Mouse (Mus musculus): ENCODE measurements around the gene Fmnl1.

Gene Fmnl1

DNA sequence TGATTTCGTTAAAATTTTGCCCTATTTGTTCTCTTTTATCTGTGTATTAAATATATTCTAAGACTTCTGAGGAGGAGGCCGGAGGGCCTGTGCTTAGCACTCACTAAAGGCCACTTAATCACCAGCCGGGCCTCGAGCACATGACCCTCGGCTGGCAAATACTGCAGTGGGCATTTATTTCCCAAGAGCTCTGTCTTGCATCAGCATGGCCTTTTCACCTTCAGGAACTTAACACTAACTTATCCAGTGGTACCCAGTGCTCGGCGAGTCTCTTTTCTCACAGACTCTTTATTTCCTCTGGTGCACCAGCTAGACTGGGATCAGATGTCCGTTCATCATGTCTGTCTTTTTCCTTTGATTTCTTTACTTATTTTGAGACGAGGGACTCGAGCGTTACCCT is 10.2 kb upstream of the Fmnl1 start:
- DNase-seq (ENCODE audit: extremely low spot score), result no peak

DNA sequence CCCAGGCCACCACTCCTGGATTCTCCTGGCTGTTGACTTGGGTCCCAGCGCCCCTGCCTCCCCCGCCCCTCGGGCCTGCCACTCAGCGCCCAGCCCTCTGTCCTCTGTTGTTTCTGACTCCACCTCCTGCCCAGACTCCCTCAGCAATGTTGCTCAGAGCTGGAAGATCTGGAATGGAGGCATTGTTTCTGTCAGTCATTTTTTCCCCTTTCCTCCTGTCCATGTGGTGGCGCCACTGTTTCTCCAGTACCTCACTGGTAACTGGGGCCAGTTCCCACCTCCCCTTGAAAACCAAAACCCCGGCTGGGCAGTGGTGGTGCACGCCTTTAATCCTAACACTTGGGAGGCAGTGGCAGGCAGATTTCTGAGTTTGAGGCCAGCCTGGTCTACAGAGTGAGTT is 9.5 kb upstream of the Fmnl1 start:
- DNase-seq (ENCODE audit: extremely low spot score), result no peak

DNA sequence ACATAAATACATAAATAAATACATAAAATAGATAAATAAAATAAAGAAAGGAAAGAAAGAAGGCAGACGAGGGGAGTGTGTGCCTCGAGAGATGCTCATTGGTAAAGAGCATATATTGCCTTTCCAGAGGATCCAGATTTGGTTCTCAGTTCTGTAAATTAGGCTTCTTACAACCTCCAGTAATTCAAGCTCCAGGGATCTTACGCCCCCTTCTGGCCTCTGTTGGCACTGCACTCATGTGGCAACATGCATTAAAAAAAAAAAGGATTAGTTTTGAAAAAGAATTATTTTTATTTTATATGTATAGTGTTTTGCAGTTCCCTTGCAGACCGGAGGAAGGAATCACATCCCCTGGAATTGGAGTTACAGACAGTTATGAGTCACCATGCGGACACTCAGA is 8.8 kb upstream of the Fmnl1 start:
- no peak for DNase-seq (ENCODE audit: extremely low spot score)

DNA sequence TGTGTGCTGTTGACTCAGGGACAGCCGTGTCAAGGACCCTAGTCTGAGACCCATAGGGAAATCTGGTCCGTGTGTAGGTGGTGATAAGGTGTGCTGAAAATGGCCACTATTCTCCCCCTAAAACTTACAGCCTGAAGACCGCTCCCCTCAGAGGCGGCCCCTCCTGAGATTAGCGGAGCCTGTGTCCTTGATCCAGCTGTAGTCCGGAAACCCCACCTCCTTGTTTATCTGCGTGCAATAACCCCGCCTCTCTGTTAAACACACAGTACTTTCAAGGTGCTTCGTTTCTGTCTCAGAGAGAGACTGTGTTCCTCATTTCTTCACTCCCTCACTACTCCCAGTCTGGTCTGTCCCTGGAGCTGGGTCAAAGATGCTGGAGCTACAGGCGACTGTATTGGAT is 6.5 kb upstream of the Fmnl1 start:
- DNase-seq (ENCODE audit: extremely low spot score), result no peak

DNA sequence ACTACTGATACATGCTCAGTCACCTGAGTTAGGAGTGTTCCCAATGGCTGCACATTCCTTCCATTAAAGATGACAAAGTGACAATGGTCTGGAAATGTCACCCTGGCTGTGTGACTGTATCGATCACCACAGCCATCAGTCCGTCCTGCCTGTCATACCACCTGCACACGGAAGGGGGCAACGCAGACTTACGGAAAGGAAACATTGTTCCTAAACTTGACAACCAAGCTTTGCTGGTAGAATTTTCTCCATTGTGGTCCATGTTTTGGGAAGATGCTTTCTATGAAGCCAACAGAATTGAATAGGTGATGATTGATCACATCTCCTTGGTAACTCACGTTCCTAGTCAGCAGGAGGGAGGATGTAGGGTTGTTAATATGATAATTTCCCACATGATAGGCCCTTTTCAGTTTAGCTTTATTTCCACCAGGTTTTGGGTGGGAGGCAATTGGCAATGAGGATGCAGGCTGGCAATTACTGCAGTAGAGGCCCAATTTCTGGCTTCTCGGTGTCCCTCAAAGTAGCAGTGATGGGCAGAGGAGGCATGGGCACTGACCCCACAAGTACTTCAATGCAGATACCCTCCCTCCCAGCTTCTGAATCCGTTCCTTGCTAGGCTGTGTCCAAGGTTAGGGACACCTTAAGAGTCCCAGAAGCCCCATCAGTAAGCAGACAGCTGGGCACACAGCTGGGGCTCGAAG is 2.1 kb upstream of the Fmnl1 start:
- peak; percentile 52 for DNase-seq (ENCODE audit: extremely low spot score)

DNA sequence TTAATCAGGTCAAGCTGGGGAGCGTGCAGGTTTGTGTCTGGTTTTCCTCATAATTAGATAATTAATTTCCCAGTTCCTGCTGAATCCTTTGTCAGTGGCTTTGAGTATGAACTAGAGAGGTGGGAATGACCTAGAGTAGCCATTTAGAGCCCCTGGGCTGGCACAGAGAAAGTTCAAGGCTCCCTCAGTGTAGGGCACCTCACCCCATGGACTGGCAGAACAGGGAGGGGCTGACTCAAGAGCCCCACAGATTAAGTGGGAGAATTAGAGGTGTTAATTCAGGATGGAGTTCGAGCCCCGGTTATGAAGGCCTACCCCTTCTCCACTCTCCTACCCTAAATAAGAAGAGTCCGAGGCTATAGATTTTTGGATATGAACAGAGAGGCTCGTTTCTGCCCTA is 1.2 kb upstream of the Fmnl1 start:
- DNase-seq (ENCODE audit: extremely low spot score), result no peak

DNA sequence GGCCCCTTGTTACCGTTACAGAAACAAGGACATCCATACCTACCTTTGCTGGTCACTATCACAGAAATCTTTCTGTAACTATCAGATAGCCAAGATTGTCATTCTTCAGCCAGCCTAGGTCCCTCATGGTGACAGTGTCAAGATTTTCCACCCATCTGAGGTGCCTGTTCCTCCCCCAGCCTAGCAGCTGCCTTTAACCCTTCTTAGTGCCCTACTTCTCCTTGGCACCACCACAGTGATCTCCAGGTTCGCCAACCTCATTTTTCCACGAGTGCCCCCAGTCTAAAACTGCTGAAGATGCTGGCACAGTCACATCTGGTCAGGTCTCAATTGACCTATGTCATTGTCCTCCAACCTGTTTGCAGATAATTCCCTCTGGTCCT is 805 bp upstream of the Fmnl1 start:
- no peak for DNase-seq (ENCODE audit: extremely low spot score)

DNA sequence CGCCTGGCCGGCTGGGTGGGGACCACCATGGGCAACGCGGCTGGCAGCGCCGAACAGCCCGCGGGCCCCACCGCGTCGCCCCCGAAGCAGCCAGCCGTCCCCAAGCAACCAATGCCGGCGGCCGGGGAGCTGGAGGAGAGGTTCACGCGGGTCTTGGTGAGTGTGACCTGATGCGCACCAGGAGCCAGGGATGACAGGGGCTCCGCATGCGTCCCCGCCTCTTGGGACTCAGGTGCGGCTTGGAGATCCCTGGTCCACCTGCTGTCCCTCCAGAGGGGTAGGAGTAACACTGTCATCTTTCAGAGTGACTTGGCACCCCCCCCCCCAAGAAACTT is 346 bp downstream of the Fmnl1 start:
- DNase-seq (ENCODE audit: extremely low spot score), result no peak

DNA sequence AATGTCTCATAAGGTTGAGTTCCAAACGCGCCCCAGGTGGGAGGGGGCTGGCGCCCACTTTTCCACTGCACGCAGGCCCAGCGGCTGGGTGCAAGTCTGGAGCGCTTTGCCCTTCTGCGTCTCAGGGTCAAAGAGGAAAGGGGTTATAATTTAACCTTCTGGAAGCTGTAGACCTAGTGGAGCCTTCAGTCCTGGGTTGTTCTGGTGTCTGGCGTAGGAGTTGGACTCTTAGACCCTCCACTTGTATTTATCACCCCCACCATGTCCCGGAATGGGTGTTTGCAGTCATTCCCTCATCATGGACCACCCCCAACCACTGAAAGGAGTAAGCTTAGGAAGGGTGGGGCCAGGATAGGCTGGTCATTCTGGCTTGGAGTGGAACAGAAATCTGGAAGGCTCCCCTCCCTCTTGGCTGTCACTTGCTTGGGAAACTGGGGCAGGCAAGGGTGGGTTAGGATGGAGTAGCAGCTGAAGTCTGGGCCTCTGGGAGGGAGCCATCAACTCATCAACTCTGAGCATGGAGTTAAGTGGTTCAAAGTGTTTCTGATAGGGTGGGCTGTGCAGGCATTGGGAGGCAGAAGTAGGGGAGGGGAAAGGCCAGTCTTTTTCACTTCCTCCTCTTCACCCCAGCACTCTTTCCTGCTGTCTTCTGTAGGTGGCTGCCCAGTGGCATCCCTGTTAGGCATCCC is 940 bp downstream of the Fmnl1 start:
- no peak for DNase-seq (ENCODE audit: extremely low spot score)

DNA sequence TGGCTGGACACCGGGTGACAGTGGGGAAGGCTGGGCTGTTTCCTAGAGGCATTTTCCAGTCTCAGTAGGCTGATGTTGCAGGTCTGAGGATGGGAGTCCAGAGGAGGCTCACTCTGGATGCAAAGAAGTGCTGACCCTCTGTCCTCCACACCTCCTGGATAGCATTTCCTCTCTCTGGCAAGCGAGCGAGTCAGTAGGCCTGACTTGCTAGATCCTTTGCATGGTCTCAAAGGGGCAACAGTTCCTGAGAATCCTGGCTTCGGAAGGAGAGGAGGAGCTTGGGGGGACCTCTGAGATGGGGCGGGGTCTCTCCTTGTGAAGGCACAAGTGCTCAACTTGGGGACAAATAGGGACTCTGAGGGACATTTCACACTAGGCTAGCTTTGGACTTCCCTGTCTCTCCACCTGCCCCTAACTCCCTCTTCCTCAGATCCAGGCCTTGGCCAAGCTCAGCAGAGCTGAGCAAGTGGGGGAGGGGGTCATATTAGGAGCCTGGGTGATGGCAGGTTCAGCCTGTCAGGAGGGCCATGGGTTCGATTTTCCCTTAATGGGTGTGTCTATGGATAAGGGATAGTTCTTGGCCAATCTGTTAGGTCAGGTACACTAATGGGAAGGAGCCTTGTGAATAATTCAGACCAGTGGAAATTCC is 1.6 kb downstream of the Fmnl1 start:
- DNase-seq (ENCODE audit: extremely low spot score), result no peak

DNA sequence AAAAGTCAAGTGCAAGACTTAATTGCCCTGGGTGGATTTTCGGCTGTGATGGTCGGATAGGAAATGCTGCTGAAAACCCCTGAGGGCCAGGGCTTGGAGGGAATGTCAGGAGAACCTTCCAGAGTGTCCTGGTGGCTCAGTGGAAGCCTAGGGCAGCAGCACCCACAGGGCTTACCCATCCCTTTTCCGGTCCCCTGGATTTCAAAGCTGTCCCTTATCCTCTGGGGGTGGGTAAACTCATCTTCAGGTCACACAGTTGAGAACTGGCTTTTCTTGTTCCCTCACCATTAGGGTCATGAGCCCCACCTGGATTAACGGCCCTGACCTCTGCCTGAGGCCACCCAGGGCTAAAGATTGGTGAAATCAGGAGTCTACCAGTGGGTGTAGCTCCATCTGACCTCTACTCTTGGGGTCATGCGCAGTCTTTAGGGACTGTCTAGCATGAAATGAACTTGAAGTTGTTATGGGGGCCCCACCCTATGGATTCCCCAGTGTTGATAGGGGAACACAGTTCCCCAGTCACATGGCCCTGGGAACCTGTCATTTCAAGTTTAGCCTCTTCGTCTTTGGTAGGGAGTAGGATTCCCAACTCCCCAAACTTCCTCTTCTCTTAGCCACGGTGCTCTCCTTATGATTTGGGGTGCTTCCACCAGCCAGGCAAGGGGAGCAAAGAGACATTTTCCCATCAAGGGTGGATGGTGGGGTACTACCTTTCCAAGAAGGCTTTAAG is 2.3 kb downstream of the Fmnl1 start:
- DNase-seq (ENCODE audit: extremely low spot score), result no peak

DNA sequence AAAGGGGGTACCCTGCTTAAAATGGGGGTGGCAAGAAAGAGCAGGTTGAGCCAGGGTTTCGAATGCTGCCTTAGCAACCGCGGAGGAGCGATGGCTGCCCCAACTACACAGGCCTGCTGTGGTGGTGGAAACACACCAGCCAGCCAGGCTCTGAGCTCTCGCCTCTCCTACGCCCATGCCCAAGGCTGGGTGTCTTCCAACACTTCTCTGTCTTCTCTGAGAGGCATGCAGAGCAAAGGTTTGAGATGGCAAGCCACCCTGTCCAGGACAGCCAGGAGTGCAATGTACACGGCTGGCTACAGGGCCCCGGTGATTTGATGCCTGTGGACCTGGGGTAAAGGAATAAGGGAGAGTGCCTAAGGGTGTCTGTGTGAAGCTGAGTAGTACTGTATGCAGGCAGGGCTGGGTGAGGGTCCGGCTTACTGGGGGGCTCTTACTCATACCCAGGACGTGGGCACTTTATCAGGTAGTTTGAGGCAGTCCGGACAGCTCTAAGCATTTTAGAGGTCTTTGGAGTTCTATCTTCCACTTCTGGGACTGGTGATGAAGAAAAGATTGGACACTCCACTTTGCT is 3.0 kb downstream of the Fmnl1 start:
- DNase-seq (ENCODE audit: extremely low spot score), result no peak

DNA sequence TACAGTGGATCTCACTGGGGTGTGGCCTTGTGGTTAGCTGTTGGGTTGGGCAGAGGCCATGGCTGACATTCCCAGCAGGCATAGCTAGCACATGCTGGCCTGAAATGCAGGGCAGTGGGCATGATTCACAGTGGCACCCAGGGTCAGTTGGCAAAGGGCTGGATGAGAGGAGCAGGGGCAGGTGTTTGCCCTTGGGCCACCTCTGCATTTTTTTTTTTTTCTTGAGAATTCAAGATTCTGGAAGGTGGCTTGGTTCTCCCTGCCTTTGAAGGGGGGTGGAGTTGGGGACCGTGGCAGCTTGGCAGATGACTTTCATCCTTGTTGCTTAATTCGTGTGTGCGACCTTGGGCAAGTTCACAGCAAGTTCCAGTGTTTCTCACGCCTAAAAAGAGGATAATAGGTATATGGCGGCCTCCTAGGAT is 3.5 kb downstream of the Fmnl1 start:
- DNase-seq (ENCODE audit: extremely low spot score), result no peak

DNA sequence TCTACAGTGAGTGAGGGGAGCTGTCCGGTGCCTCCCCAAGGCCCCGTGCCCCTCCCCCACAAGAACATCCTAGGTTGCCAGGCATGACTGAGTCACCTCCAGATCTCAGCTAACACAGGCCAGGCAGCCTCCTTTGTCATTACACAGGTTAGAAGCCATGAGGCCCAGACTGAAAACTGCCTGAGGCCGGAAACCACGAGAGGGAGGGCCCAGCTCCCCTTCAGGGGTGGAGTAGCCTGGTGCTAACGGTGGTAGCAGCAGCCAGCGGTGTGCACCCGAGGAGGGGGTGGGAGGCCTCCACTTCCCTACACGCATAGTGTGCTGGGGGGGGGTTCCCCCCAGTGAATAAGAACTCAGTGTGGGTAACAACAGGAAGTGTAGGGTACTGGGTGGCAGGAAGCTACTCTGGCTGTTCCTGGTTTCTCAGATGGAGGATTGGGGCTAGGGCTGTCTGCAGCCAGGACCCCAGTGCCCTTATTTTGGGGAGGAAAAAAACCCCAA is 4.0 kb downstream of the Fmnl1 start:
- no peak for DNase-seq (ENCODE audit: extremely low spot score)

DNA sequence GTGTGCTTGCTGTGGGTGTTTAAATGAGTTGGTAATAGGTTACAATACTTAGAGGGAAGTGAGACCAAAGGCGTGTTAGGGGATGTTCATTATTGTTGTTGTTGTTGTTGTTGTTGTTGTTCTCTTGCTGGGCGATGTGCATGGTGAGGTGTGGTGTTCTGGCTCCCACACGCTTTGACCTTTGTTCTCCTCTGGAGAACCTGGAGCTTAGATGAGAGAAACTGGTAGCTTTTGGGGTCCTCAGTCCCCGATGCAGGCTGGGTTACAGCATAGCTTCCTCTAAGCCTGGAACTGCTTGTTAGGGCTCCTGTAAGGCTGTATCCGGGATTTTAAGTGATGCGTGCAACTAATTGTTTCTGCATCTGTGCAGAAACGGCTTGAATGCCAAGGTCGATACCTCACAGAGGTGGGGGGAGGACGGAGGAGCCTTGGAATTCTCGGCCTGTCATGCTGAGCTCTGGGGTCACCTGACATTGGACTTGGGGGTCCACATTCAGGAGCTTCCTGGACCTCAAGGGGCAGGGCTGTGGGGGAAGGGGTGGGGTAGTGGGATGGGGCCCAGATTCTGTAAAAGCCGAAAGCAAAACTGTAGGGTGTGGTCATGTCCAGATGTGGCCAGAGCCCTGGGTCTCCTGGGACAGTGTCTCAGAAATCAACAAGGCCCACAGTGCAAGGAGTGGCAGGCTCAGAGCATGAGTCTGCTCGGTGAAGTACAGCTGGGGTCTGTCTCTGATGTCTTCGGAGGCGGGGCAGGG is 5.0 kb downstream of the Fmnl1 start:
- DNase-seq (ENCODE audit: extremely low spot score), result no peak

DNA sequence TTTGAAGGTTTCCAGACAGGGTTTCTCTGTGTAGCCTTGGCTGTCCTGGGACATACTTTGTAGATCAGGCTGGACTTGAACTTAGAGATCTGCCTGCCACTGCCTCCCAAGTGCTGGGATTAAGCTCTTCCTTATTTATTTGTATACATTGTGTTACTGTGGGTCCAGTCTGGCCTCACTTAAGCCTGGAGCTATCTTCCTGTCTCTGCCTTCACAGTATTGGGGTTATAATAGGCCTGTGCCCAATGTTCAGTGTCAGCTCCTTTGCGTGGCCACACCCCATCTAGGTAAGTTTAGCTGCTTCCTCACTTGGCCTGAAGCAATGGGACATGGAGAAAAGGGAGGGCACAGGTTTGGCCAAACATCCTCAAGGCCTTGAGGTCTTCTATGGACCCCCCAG is 5.6 kb downstream of the Fmnl1 start:
- no peak for DNase-seq (ENCODE audit: extremely low spot score)

DNA sequence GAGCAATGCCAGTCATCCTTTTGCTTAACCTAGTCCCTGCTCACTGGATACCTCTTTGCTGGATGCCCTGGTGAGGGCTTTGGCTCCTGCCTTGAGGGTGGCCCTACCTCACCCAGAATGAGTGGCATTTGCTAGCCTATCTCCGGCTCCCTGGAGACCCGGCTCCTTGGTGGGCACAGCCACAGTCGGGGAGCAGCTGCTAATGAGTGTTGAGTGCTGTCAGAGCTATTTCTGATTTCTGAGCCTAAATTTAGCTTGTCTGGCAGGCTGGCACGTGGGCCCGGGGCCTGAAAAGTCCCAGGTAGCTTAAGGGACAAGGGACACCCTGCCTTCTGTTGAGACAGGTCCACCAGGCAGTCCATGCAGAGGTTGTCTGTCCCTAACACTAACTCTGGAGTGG is 6.3 kb downstream of the Fmnl1 start:
- DNase-seq (ENCODE audit: extremely low spot score), result no peak

DNA sequence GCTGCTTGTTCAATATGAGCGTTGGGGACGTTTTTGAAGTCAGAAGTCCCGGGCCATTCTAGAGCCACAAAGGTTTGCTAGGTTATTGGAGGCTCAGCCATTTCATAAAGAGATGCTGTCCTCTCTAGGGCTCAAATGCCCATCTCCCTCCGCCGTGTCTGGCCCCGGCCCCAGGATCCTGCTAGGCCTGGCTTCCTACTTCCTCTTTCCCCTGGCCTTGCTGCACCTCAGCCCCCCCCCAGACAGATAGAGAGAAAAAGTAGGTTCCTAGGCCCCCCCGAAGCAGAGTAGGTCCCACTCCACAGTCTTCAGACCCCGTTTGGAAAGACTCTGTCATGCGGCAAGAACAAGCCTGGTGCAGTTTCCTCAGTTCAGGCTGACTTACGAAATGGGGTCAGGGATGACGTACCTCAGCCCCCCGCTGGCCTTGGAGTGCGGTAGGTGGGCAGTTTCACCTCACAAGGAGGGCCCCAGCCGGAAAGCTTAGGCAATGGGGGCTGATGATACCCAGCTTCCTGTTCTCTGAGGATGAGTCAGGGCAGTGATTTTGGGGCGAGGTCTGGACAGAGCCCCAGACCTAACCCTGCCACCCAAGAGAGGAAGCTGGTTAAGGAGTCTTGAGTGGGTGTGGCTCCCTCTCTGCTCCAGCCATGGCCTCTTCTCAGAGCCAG is 7.0 kb downstream of the Fmnl1 start:
- no peak for DNase-seq (ENCODE audit: extremely low spot score)

DNA sequence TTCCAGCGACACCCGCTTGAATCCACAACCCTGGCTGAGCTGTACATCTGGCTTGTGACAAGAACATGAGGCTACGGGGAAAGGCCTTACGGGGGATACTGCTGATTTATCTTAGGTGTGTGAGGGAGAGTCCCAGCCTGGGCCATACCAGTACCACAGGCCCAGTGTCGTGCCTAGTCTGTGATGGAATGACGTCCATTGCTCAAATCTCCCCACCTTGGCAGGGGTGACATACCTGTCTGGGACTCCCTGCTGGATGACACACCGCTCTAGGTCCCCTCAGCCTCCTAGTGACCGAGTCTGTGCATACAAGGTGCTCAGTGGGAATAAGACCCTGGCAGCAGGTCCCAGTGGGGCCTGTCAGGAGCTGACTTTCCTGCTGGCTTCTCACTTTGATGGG is 7.8 kb downstream of the Fmnl1 start:
- no peak for DNase-seq (ENCODE audit: extremely low spot score)

DNA sequence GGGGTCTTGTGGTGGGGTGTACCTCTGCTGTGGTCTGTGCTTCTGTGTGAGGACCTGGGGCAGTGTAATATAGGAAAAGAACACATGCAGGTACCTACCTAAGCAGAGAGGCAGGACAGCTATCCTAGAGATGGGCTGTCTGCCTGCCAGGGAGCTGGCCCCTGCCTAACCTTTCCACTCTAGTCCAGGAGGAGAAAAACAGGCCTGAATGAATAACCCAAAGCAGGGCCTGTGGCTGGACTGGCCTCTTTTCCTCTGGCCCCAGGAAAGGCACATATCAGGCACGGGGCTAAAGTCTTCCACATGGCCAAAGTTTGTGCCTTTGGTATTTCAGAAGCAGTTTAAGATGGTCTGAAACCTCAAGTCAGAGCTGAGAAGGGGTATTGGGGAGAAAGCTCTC is 9.5 kb downstream of the Fmnl1 start:
- no peak for DNase-seq (ENCODE audit: extremely low spot score)

DNA sequence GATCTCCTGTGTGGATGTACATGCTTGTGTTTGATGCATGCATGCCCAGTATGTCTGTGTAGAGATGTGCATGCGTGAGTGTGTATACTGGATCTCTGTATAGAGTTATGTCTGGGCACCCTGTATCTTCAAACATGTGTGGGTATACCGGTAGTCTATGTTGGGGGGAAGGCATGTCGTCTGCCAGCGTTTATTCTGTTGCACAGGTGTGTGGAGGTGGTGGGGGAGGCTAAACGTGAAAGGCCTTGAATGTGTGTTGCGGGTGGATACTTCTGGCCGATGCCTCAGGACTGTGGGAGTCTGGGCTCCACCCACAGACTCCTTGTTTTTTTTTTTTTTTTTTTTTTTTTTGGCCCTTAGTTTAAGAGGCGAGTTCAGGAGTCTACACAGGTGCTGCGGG is 10.4 kb downstream of the Fmnl1 start:
- DNase-seq (ENCODE audit: extremely low spot score), result no peak
